Mouse (Mus musculus) heart, postnatal 25 days (tissue): ENCODE results near the gene Speg. TPM values are rescaled to one million over a fixed set of nuclear protein-coding genes. Genes with fewer than 3 reads are reported as not detected.

Source experiments
- DNase-seq: peaks from one replicate; pipeline ENCODE4 v3.0.0; 2022; ENCODE audit warnings: low spot score
- intact Hi-C: fragments of 180-260 bp; cut with DNase I; formaldehyde crosslinking; loops from one replicate; pipeline ENCODE4 v1.15.1; 2025
- total RNA-seq, 2 experiments: library from RNA; stranded (reverse); gene quantifications; 2 replicates each; pipeline ENCODE4 v1.2.3; 2021

Speg gene
- 100 to 1,000 TPM; 141 to 144 TPM for total RNA-seq

- intact Hi-C loops = loop anchor here (5.0 kb wide), 1 partner anchor 32 kb away; no protein-coding TSS in a partner anchor
- no peak for DNase-seq
Measured at GRCm38 (mm10) chr1:75374950-75375936, at the start of gene Speg. Gene Speg, plus strand, starts transcription at chr1:75375297.

GRCm38 (mm10) chr1:75327461-75327860 is 47.6 kb upstream of the Speg start:
- intact Hi-C loops = no loop called here
- DNase-seq = no peak

- no peak for DNase-seq
- intact Hi-C loops = no loop called here
Measured at GRCm38 (mm10) chr1:75331271-75331670, 43.8 kb upstream of the Speg start.

- intact Hi-C loops = no loop called here
- no peak for DNase-seq
Measured at GRCm38 (mm10) chr1:75336461-75336860, 38.6 kb upstream of the Speg start.

GRCm38 (mm10) chr1:75337097-75337496 is 38.0 kb upstream of the Speg start:
- DNase-seq = no peak
- intact Hi-C loops = no loop called here

GRCm38 (mm10) chr1:75338091-75338694 is 36.9 kb upstream of the Speg start:
- DNase-seq = no peak
- intact Hi-C loops = no loop called here

- intact Hi-C loops = no loop called here
- no peak for DNase-seq
Measured at GRCm38 (mm10) chr1:75339337-75339736, 35.8 kb upstream of the Speg start.

- no peak for DNase-seq
Measured at GRCm38 (mm10) chr1:75340519-75340918, 34.6 kb upstream of the Speg start.

GRCm38 (mm10) chr1:75342874-75343416 is 32.2 kb upstream of the Speg start:
- intact Hi-C loops = loop anchor here (1.0 to 5.0 kb wide), 4 partner anchors 30 to 249 kb away; no protein-coding TSS in a partner anchor
- DNase-seq = no peak

More at GRCm38 (mm10) chr1:75340519-75340918, 34.6 kb upstream of the Speg start:
- intact Hi-C loops = loop anchor here (5.0 kb wide), 2 partner anchors 107 to 252 kb away; no protein-coding TSS in a partner anchor

GRCm38 (mm10) chr1:75344291-75345035 is 30.6 kb upstream of the Speg start:
- intact Hi-C loops = loop anchor here (5.0 kb wide), 2 partner anchors 103 to 248 kb away; no protein-coding TSS in a partner anchor
- no peak for DNase-seq

- DNase-seq = no peak
- intact Hi-C loops = no loop called here
Measured at GRCm38 (mm10) chr1:75345036-75345935, 29.8 kb upstream of the Speg start.

- DNase-seq = no peak
- intact Hi-C loops = no loop called here
Measured at GRCm38 (mm10) chr1:75347279-75347678, 27.8 kb upstream of the Speg start.

- intact Hi-C loops = no loop called here
- DNase-seq = no peak
Measured at GRCm38 (mm10) chr1:75349275-75349674, 25.8 kb upstream of the Speg start.

- intact Hi-C loops = no loop called here
- DNase-seq = no peak
Measured at GRCm38 (mm10) chr1:75357261-75357660, 17.8 kb upstream of the Speg start.

GRCm38 (mm10) chr1:75358009-75358408 is 17.1 kb upstream of the Speg start:
- DNase-seq = no peak
- intact Hi-C loops = no loop called here

GRCm38 (mm10) chr1:75359346-75359745 is 15.8 kb upstream of the Speg start:
- no peak for DNase-seq
- intact Hi-C loops = no loop called here

- peak; percentile 72 for DNase-seq
- intact Hi-C loops = no loop called here
Measured at GRCm38 (mm10) chr1:75360112-75361031, 14.7 kb upstream of the Speg start, which contains the start of gene Des. Gene Des, plus strand, starts transcription at chr1:75360329.

- no peak for DNase-seq
- intact Hi-C loops = no loop called here
Measured at GRCm38 (mm10) chr1:75361123-75361522, 14.0 kb upstream of the Speg start.
